Mouse (Mus musculus): ENCODE results near the gene Lig3.
A peak's percentile ranks its signal among the peaks of the same experiment; 100 is the strongest.

Lig3 gene

DNA sequence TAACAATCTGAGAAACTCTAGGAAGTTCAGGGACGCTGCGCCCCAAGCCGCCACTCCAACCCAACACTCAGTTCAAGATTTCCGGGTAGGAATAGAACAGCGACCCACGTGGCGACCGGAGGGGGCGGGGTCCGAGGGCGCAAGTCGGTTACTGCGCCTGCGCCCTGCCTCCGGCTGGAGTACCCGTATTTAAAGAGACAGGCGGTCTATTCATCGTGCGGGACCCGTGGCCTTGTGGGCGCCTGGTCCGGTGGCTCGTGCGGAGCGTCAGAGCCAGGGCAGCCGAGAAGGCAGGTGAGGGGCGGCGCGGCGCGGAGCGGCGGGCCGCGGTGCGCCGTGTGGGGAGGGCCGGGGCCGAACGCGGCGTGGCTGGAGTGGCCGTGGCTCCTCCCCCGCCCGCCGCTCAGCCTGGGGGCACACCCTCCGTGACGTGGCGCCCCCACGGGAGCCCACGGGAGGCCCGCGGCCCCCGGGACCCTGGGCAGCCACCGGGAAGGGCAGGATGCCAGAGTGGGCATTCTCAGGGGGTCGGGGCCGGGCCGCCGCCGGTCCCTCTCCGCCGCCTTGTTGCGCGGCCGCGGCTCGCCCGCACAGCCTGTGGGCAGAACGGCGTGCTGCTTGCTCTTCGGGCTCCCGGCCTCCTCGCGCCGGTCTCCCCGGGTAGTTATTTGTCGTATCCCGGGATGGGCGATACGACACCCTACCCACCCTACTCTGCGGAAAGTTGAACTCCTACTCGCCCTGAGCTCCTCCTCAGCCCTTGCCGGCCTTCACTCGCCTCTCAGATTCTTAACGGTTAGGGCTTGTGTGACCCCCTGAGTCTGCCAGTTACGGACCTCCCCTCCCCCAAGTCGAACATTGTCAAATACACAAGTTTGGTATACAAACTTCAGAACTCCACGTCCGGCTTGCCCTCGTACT lies at the start of gene Lig3:
TSS of gene Lig3 (plus strand) at position 126 of the 921 bp plus-strand sequence.
- DNase-seq (ENCODE audit: low spot score in 2 of 2) = peak; percentile 90 to 91

DNA sequence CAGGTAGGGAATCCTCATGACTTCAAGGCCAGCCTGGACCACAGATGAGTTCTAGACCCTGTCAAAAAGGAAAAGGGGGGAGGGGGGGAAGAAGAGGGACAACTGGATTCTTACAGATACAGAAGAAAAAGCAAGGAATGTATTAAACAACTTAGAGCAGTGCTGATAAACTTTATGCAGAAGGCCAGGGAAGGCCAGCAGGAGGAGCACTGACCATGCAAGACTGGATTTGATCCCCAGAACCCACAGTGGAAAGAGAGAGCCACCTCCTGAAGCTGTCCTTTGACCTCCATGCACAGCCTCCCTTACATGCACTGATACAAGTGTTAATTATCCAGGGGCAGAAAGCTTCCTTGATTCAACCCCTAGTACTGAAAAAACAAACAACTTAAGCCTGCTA lies 46.7 kb upstream of the Lig3 start:
- no peak for DNase-seq (ENCODE audit: low spot score in 2 of 2)

DNA sequence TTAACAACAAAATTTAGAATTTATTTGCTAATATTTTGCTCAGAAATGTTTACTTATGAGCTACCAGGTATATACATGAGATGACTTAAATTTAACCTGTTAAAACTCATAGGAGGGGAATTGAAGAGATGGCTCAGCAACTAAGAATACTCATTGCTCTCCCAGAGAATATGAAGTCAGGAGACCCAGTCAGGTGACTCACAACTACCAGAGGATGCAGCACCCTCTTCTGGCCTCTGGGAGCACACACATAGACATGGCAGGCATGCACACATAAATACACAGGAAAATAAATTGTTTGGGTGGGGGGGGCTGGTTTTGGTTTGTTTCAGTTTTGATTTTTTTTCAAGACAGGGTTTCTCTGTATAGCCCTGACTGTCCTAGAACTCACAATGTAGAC lies 41.9 kb upstream of the Lig3 start:
- no peak for DNase-seq (ENCODE audit: low spot score in 2 of 2)

DNA sequence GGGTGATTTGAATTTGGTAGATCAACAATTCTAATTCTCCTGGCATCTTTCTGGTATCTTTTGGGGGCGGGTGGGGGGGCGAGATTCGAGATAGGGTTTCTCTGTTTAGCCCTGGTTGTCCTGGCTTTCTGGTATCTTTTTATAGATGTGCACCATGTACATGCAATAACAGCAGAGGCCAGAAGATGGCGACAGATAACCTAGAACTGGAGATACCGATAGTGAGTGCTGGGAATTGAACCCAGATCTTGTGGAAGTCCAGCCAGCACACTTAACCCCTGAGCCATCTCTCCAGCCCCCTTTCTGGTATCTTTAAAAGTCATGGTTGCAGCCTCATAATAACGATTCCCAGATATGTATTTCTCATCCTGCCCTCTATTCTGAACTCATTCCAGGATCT lies 34.8 kb upstream of the Lig3 start:
- no peak for DNase-seq (ENCODE audit: low spot score in 2 of 2)

DNA sequence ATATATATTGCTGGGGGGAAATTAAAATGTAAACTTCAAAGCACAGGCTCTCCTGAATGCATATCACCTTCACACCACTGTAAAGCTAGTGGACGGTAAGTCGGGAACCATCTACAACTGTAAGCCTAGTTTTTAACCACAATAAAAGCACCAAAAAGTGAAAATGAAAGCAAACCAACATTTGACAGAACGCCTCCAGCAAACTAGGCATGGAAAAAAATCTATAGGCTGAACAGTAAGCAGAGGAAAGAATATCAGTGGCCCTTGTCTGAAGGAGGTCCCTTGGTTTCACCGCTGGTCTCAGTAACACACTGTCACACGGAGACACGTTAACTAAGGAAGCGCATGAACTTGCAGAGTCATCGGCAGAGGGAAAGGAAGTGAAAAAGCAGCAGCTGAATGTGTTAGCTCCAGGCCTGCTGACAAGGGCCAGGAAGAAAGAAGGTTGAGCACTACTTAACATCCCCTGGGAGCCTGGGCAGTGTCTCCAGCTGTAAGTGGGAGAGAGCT lies 34.0 kb upstream of the Lig3 start:
- DNase-seq (ENCODE audit: low spot score in 2 of 2) = no peak

DNA sequence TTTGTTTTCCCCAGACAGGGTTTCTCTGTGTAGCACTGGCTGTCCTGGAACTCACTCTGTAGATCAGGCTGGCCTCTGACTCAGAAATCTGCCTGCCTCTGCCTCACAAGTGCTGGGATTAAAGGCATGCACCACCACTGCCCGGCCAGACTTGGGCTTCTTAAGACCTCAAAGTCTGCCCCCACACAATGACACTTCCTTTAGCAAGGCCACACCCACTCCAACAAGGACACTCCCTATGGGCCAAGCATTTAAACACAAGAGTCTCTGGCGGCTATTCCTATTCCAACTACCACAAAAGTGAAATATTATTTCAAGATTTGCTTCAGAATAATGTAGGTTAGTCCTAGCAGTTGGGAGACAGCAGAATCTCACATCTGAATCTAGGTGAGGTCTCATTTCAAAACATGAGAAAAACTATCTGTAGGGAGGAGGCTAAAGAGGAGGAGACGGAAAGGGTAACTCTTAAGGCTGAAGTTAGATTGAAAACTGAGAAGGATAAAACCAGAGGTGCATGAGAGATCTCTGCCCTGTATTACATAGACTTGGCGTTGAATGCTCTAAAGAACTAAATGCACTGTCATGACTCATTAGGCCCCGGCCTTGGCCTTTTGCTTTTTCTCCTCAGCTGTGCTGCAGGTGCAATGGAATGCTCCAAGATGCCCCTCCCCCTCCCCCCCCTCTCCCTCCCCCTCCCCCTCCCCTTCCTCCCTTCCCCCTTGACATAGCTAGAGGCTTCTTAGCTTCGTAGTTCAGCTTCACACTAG lies 28.4 kb upstream of the Lig3 start:
- DNase-seq (ENCODE audit: low spot score in 2 of 2) = no peak

DNA sequence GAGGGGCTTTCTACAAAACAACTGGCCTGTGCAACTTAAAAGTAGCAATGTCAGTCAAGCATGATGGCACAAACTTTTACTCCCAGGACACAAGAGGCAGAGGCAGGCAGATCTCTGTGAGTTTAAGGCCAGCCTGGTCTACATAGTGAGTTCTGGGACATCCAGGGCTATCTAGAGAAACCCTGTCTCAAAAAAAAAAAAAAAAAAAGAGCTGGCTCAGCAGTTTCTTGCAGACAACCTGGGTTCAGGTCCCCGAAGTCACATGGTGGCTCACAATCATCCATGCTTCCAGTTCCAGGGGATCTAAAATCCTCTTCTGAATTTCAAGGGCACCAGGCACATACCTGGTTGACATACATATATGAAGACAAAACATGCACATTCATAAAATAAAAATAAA lies 25.0 kb upstream of the Lig3 start:
- DNase-seq (ENCODE audit: low spot score in 2 of 2) = no peak

DNA sequence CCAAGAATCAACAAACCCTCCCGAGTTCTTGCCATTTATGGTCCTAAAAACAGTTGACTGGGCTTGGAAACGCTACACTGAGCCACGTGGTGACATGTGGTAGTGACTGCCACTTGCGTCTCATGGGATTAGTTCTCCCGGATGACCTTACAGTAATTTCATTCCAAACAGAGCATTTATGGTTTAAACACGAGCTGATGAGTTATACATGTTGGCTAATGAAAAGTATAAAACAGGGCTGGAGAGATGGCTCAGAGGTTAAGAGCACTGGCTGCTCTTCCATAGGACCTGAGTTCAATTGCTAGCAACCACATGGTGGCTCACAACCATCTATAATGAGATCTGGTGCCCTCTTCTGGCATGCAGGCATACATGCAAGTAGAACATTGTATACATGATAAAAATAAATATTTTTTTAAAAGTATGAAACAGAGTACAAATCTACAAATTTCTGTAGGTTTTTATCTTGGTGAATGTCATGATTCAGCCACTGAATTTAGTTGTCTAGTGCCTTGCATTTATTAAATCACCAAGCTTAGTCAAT lies 18.6 kb upstream of the Lig3 start:
- no peak for DNase-seq (ENCODE audit: low spot score in 2 of 2)

DNA sequence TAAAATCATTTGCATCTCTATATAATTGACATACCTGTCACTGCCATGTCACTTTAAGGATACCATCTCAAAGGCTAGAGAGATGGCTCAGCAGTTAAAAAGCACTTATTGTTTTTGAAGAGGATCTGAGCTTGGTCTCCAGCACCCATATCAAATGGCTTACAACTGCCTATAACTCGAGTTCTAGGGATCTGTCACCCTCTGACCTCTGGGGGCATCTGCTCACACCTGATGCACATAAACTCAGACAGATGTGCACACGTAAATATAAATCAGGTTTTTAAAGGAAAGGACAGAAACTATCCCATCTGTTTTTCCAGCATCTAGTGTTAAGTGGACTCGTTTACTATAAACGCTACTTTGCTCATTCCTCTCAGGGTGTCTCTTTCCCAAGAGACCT lies 17.6 kb upstream of the Lig3 start:
- no peak for DNase-seq (ENCODE audit: low spot score in 2 of 2)

DNA sequence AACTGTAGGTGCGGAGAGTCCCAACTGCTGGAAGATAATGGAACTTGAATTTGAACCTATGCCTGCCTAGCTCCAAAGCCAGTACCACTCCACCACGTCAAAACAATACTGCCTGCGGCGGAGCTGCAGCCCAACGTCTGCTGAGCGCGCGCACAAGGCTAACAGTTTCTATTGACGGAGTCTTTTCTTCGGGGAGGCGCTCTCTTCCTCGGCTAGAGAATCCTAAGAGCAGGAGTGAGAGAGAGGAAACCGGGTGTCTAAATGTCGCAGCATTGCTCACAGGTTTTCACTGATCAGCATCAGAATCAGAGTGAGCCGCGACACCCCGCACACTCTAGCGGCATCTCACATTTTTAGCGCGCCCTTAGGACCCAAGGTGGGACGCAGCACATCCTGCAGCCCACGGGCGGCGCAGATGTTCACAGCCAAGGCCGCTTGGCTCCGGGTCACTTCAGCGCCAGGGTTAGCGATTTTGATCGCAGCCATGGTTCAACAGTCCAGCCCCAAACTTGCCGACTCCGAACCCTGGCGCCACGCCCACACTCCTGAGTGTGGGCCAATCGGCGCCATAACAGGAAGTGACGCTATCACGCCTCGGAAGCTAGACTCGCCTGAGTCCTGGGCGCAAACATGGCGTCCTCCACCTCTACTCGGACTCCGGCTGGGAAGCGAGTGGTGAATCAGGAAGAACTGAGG lies 17.0 kb upstream of the Lig3 start, which contains the start of the genes Cct6b and Zfp830:
TSS of gene Cct6b (minus strand) at position 580 of the 696 bp plus-strand sequence.
TSS of gene Zfp830 (plus strand) at position 604 of the 696 bp plus-strand sequence.
- peak; percentile 88 to 92 for DNase-seq (ENCODE audit: low spot score in 2 of 2)

DNA sequence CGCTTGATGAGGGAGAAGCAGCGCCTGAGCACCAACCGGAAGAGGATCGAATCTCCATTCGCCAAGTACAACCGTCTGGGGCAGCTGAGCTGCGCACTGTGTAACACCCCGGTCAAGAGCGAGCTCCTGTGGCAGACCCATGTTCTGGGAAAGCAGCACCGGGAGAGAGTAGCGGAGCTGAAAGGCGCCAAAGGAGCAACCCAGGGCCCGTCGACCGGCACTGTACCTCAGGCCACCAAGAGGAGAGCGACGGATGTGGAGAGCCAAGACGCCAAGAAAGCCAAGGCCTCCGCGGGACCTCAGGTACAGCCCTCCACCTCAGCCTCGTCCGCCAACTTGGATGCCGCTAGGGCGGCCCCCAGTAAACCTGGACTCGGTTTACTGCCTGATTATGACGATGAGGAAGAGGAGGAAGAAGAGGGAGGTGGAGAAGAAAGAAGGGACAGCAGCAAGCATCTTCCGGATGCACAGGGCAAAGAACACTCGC lies 16.4 kb upstream of the Lig3 start:
- DNase-seq (ENCODE audit: low spot score in 2 of 2) = no peak

DNA sequence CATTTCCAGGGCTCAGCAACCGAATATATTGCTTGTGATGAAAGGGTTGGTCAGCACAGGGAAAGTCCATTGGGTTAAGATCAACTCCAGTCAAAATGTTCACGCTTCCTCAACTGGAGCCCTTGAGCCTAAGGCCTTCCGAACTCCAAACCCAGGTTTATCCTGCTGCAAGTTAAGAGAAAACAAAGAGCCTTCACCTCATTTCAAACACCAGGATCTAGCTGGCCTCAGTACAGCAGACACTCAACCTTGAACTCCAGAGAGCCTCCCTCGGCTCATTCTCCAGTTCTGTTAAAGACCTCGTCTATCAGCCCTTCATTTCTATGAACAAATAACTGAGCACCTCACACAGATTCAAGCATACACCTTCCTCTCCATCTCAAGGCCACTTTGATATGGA lies 774 bp upstream of the Lig3 start:
- no peak for DNase-seq (ENCODE audit: low spot score in 2 of 2)

DNA sequence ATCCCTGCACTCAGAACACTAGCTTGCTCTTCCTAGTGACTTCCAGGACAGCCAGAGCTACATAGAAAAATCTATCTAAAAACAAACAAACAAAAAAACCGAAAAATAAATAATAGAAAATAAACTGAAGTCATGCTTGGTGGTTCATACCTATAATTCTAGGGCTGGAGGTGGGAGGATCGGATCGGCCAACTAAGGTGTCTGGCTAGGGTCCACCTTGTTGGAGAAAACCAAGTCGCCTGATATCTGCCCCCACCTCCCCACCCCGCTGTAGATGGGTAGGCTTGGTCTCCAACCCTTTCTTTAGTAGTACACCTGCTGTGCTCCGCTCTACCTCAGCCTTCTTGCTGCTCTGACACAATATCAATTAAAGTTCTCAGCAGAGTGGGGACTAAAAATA lies 1.3 kb downstream of the Lig3 start:
- no peak for DNase-seq (ENCODE audit: low spot score in 2 of 2)

DNA sequence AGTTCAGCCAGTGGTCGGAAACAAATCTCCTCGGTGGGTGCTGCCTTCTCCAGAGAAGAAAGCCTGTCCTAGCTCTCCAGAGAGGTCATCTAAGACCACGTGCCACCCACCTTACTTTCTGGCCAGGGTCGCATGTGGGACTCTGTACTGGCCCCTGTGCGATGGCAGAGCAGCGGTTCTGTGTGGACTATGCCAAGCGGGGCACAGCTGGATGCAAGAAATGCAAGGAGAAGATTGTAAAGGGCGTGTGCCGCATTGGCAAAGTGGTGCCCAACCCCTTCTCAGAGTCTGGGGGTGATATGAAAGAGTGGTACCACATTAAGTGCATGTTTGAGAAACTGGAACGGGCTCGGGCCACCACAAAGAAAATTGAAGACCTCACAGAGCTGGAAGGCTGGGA lies 2.5 kb downstream of the Lig3 start:
- DNase-seq (ENCODE audit: low spot score in 2 of 2) = no peak

DNA sequence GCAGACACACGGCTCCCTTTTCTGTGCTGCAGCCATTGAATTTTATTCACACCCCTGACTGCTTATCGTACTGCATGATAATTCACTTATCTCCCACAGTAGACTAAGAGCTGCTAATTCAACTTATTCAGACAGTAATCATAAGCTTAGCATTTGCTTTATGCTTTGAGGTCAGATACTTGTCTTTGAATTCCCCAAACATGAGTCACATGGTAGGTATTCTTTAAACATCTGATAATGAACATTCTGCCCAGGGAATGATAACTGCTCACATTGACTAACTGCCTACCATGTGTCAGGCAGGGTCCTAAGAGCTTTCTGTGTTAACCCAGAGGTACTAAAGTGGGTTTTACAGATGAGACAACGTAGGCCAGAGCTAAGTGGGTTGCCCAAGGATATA lies 25.7 kb downstream of the Lig3 start:
- no peak for DNase-seq (ENCODE audit: low spot score in 2 of 2)

DNA sequence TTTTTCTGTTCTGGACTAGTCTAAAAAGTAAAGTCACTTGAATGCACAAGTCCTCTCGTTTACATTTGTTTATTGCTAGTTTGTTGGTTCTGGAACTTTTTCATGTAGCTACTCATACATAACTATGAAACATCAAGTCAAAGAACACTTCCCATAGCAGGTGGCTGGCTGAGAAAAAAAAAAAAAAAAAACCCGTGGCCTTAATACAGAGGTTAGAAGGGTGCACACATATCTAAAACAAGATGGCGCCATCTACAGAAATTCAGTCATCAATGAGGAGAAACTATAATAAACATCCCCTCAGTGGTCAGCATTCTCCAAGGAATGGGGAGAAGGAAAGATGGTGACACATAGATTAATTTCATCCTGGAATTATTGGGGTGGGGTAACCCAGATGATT lies 26.5 kb downstream of the Lig3 start:
- DNase-seq (ENCODE audit: low spot score in 2 of 2) = no peak

DNA sequence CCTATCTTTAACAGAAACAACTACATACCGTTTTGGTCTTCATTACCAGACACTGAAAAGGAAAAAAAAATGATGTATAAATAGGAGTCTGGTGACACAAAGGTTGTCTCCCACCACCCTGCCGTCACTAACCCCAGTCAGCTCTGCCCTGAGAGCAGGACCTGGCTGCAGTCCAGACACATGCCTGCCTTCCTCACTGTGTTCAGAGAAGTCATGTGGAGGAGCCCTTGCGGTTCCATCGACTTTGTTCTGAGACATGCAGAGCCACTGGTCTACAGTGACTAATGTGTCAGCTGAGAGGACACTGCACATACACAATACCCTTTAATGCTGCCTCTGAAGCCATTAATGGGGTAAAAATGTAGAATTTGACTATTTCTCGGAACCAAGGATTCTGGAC lies 27.6 kb downstream of the Lig3 start:
- DNase-seq (ENCODE audit: low spot score in 2 of 2) = no peak

DNA sequence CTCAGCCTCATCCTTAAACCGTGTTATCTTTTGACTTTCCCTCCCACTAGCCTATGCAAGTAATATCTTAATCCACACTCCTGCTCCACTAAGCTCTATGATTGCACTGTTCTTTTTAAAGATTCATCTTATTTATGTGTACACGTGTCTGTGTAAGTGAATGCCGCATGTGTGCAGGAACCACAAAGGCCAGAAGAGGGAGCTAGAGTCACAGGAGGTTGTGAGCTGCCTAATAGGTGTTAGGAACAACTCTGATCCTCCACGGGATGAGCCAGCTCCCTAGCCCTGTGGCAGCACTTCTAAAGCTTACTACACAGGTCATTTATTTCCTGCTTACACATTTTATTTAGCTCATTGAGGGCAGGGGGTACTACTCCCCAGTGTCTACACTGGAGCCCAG lies 38.4 kb downstream of the Lig3 start:
- DNase-seq (ENCODE audit: low spot score in 2 of 2) = no peak

DNA sequence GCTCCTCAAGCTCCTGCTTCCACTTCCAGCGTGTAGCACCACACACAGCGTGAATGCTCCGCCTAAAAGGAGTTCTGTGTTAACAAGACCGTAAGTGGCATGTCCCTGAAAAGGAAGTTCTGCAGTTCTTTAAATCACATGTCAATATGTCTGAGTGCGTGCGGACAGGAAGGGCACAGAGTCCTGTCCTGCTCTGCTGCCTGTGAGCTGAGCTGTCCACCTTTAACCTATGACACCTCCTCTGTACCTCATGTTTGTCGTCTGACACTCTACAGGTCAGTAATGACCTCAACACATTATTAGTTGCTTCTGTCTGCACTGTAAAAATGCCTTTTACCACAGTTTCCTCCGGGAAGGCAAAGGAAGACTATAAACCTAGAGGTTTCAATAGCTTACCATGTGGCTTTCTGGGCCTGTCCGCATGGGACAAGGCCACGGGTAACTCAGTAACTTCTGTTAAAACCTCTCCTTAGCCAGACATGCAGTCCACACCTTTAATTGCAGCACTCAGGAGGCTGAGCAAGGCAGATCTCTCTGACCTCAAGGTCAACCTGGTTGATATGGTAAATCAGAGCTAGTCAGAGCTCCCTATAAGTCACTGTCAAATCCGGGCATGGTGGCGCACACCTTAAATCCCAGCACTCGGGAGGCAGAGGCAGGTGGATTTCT lies 40.0 kb downstream of the Lig3 start:
- DNase-seq (ENCODE audit: low spot score in 2 of 2) = no peak

DNA sequence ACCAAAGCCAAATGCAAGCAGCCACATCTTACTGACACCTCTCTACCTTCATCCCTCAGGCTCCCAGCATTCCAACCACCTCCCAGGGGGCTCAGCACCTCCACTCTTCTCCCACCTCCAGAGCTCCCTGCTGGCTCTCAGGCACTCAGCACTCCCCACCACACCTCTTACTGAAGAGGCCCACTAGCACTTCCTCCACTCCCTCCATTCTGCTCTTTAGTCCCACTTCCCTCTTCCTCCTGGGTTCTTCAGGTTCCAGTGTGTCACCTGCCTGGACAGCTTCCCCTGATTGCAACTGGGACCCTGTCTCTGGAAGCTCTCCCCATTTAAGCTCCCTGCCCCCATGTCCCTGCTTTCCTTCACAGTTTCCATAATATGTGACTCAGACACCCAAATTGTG lies 45.9 kb downstream of the Lig3 start:
- no peak for DNase-seq (ENCODE audit: low spot score in 2 of 2)

Data from right cerebral cortex, postnatal 36 days (tissue).